Mouse (Mus musculus): ENCODE data around the gene Plxdc1. TPM values are rescaled to one million over a fixed set of nuclear protein-coding genes. Genes with fewer than 3 reads are reported as not detected.

Gene Plxdc1
- total RNA-seq, 4 experiments from 2014 or later, result 18.0 to 21.1 (median 19.8) TPM

GRCm38 (mm10) chr11:98016824-98017223 is 30.6 kb upstream of the Plxdc1 start:
- DNase-seq (ENCODE audit: low spot score in 2 of 2), result no peak

DNA sequence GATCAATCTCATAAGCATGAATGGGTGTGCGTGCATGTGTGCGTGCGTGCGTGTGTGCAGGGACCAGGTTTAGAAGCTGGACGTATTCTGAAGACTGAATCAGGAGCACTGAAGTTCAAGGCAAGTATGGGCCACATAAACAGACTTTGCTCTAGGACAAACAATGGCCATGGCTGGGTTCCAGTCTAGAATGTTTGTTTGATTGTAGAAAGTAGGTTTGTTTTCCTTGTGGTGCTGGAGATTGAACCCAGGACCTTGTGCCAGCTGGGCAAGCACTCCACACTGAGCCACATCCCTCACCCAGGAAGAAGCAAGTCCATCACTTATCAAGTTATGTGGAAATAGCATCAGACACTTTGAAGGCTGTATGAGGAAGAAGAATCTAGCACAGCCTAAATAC is 29.9 kb upstream of the Plxdc1 start:
- DNase-seq (ENCODE audit: low spot score in 2 of 2), result no peak

GRCm38 (mm10) chr11:98012831-98013230 is 26.6 kb upstream of the Plxdc1 start:
- no peak for DNase-seq (ENCODE audit: low spot score in 2 of 2)

DNA sequence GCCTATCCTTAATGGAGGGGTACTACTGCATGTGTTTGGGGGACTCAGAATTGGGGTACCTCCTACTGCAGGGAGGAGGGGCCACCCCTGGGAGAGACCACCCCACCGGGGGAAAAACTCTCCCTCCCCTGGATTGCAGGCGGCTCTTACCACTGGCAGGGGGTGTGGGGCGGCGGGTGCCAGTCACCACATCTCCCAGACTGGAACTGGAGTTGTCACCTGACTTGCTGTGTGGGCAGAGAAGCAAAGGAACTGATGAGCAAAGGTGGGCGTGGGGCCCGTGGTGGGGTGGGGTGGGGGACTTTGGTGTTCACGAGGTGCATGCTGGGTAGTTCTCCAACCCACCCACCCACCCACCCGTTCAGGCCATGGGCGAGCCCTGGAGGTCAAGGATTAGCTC is 25.5 kb upstream of the Plxdc1 start:
- no peak for DNase-seq (ENCODE audit: low spot score in 2 of 2)

- DNase-seq (ENCODE audit: low spot score in 2 of 2), result no peak
Observed at GRCm38 (mm10) chr11:98008087-98008486, 21.8 kb upstream of the Plxdc1 start.

DNA sequence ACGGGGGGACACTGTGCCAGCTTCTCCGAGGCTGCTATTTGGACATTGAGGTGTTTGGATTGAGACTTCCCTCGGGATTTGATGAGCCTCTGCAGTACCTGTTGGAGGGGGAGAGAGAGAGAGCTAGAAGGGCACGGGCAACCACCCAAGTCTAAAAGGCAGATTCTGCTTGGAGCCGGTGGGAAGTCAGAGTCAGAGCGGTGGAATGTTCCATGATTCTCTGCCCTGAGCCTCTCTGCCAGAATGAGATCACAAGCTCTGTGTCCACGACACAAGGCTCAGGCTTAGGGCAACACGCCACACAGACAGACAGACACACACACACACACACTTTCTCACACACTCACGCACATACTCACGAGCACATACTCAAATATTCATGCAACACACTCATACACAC is 19.4 kb upstream of the Plxdc1 start:
- DNase-seq (ENCODE audit: low spot score in 2 of 2), result no peak

- DNase-seq (ENCODE audit: low spot score in 2 of 2), result no peak
Observed at GRCm38 (mm10) chr11:98005076-98005475, 18.8 kb upstream of the Plxdc1 start.

- no peak for DNase-seq (ENCODE audit: low spot score in 2 of 2)
Observed at GRCm38 (mm10) chr11:98004161-98004560, 17.9 kb upstream of the Plxdc1 start.

- DNase-seq (ENCODE audit: low spot score in 2 of 2), result no peak
Observed at GRCm38 (mm10) chr11:98003171-98003671, 17.0 kb upstream of the Plxdc1 start.

- DNase-seq (ENCODE audit: low spot score in 2 of 2), result no peak
Observed at GRCm38 (mm10) chr11:98002627-98003026, 16.4 kb upstream of the Plxdc1 start.

- no peak for DNase-seq (ENCODE audit: low spot score in 2 of 2)
Observed at GRCm38 (mm10) chr11:98001986-98002385, 15.7 kb upstream of the Plxdc1 start.

DNA sequence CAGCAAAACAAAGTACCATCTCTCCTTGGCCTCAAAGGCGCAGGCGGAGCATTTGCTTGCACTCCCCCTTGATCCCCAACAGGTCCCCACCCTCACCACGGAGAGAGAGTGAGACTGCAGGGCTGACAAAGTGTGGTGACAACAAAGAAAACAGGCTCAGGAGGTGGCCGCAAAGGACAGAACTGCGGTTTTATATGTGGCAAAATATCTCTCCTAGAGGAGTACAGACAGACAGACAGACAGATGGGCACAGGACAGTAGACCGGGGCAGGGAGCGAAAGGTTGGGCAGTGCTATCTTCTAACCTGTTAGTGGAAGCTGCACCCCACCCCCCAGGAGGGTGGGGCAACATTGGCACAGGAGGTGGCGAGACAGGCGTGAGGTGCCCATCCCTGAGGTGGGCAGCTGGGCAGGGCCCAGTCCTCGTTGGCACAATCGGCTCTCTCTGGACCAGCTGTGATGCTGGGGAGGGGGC is 15.1 kb upstream of the Plxdc1 start:
- no peak for DNase-seq (ENCODE audit: low spot score in 2 of 2)

- no peak for DNase-seq (ENCODE audit: low spot score in 2 of 2)
Observed at GRCm38 (mm10) chr11:98000378-98001140, 14.3 kb upstream of the Plxdc1 start.

DNA sequence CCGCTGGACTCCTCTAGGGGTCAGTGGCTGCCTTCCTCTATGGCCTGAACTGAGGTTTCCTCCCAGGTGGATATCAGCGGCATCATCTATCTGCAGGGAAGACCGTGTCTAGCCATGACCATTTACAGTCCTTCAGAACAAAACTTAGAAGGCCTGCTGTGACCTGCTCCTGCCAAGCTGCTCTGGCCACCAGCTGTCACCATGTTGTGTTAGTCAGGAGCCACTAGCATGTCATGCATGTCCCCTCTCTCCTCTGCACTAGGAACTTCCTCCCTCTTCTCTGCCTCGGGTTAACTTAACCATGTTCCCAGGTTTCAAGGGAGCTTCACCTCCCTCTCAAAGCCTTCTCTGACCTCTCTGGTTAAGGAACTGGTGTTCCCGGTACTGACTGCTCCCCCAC is 13.5 kb upstream of the Plxdc1 start:
- DNase-seq (ENCODE audit: low spot score in 2 of 2), result no peak

GRCm38 (mm10) chr11:97998898-97999608 is 12.8 kb upstream of the Plxdc1 start:
- DNase-seq (ENCODE audit: low spot score in 2 of 2), result no peak

GRCm38 (mm10) chr11:97998074-97998793 is 12.0 kb upstream of the Plxdc1 start:
- DNase-seq (ENCODE audit: low spot score in 2 of 2), result no peak

GRCm38 (mm10) chr11:97997387-97997960 is 11.2 kb upstream of the Plxdc1 start:
- no peak for DNase-seq (ENCODE audit: low spot score in 2 of 2)

- DNase-seq (ENCODE audit: low spot score in 2 of 2), result no peak
Observed at GRCm38 (mm10) chr11:97996691-97997090, 10.4 kb upstream of the Plxdc1 start.

- DNase-seq (ENCODE audit: low spot score in 2 of 2), result no peak
Observed at GRCm38 (mm10) chr11:97995564-97996288, 9.5 kb upstream of the Plxdc1 start, which contains the start of gene Arl5c. Gene Arl5c, minus strand, starts transcription at chr11:97996181.

DNA sequence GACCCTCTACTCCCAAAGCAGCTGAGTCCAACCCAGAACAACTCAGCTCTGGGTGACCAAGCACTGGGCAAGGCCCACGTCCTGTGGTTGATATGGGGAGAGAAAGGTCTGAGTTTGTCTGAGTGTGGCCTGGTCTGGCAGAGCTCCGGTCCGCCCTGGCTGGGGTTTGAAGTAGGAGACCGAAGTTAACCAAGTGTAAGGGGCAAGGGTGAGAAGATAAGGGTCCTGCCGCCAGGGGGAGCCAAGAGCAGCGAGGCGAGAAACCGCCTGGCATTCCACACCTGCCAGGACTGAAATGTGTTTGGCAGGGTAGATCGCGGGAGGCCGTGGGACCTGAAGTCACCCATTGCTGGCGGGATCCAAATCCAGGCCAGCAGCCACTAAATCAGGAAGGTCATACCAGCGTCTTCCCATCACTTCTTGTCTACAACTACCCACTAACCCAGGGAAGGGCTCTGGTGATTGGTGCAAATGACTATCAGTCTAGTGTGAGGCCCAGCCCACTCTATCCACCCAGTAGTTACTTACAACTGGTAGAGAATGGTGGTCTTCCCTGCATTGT is 8.4 kb upstream of the Plxdc1 start:
- no peak for DNase-seq (ENCODE audit: low spot score in 2 of 2)

All from layer of hippocampus, adult 8-10 months (tissue).